ENCODE assay signal across 13 mouse cellular contexts in the genomic region with DNA sequence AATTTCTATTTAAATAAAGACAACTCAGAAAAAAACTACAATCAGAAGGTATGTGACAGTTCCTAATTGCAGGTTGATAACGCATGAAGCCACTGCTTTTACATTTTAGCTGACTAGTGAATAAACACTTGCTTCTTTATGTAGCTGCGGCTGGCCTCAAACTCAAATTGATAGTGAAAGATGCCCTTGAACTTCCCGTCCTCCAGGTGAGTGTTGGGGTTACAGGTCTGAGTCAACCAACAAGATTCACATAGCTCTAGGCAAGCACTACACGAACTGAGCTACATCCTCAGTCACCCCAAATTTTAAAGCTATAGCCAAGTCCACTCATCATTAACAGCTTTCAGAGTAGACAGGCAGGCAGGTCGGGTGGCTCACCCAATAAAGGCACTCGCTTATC.
DNase-seq lines count a peak whose midpoint lies in the region; ATAC-seq lines count a peak whose summit lies in the region.
"Had no signal": no experiment of that assay in that cellular context is flagged by ENCODE, and none has a peak within 500 bp of the region (broad histone marks: within the 10 kb centered on the region; RNA-seq: fewer than 3 reads in every experiment).

No protein-coding gene starts in this region.

- H3K4me1 ChIP-seq in heart, embryonic 13.5 days = peaks cover 54% of the 10 kb centered on the region
- peaks cover 4% of the 10 kb centered on the region; the same call in 1 of the 2 replicates for H3K4me1 ChIP-seq in hindbrain, embryonic 11.5 days (replicated peaks; ENCODE audit: control insufficient read depth, insufficient read depth, low read length)
- peaks cover 46% of the 10 kb centered on the region for H3K4me1 ChIP-seq in midbrain, embryonic 14.5 days (ENCODE audit: control insufficient read depth, insufficient read depth, low read length)

- WGBS in heart, embryonic 13.5 days = 55% methylated on average over 6 of the region's 6 CpGs
- 74% methylated on average over 6 of the region's 6 CpGs for WGBS in hindbrain, embryonic 11.5 days
- WGBS in midbrain, embryonic 14.5 days = 71% methylated on average over 6 of the region's 6 CpGs

- peak overlapping the region; percentile 85; the same call in 1 of the 2 replicates for H3K4me2 ChIP-seq in heart, embryonic 13.5 days
- peak overlapping the region; percentile 22; the same call in 1 of the 2 replicates for H3K4me2 ChIP-seq in hindbrain, embryonic 11.5 days (replicated peaks; ENCODE audit: low read depth, low read length)
- H3K4me2 ChIP-seq in midbrain, embryonic 14.5 days (ENCODE audit: low read length) = peak overlapping the region; percentile 85

- H3K27me3 ChIP-seq in heart, embryonic 13.5 days (replicated peaks) = peaks cover 18% of the 10 kb centered on the region
- H3K27me3 ChIP-seq in hindbrain, embryonic 11.5 days (ENCODE audit: control insufficient read depth, insufficient read depth, low read length) = no peaks in the 10 kb centered on the region; the same call in 1 of the 2 replicates
- H3K27me3 ChIP-seq in midbrain, embryonic 14.5 days (ENCODE audit: control insufficient read depth, insufficient read depth, low read length) = no peaks in the 10 kb centered on the region

- no peak overlapping the region for H3K27ac ChIP-seq in heart, embryonic 13.5 days (replicated peaks)
- H3K27ac ChIP-seq in hindbrain, embryonic 11.5 days (ENCODE audit: low read depth, low read length) = no peak overlapping the region
- H3K27ac ChIP-seq in midbrain, embryonic 14.5 days (replicated peaks; ENCODE audit: low read depth, low read length) = no peak overlapping the region

- no peak overlapping the region for H3K4me3 ChIP-seq in heart, embryonic 13.5 days
- H3K4me3 ChIP-seq in hindbrain, embryonic 11.5 days (ENCODE audit: low read depth, low read length) = no peak overlapping the region
- H3K4me3 ChIP-seq in midbrain, embryonic 14.5 days (replicated peaks; ENCODE audit: low read depth, low read length) = peak overlapping the region; percentile 50

- ATAC-seq in heart, embryonic 13.5 days (ENCODE audit: extremely low read depth, insufficient number of reproducible peaks, low FRiP score, low TSS enrichment) = no peak
- ATAC-seq in CD4-positive, CD25-positive, alpha-beta regulatory T cell, adult 4 months = peak; percentile 57
- no peak for ATAC-seq in hindbrain, embryonic 11.5 days (ENCODE audit: low FRiP score)
- no peak for ATAC-seq in midbrain, embryonic 14.5 days (ENCODE audit: low FRiP score, low TSS enrichment)
- no peak for ATAC-seq in monocyte, adult 5-6 weeks (replicated peaks; ENCODE audit: insufficient number of reproducible peaks, low FRiP score, low TSS enrichment, poor library complexity, severe bottlenecking)

- H3K9ac ChIP-seq in heart, embryonic 13.5 days = no peak overlapping the region
- no peak overlapping the region for H3K9ac ChIP-seq in hindbrain, embryonic 11.5 days (ENCODE audit: low read depth, low read length)
- no peak overlapping the region; the same call in 1 of the 2 replicates for H3K9ac ChIP-seq in midbrain, embryonic 14.5 days (replicated peaks; ENCODE audit: low read length)

- no peaks in the 10 kb centered on the region for H3K9me3 ChIP-seq in heart, embryonic 13.5 days
- H3K9me3 ChIP-seq in hindbrain, embryonic 11.5 days (ENCODE audit: control insufficient read depth, low read length) = no peaks in the 10 kb centered on the region
- H3K9me3 ChIP-seq in midbrain, embryonic 14.5 days (ENCODE audit: control insufficient read depth, low read length) = no peaks in the 10 kb centered on the region

- H3K36me3 ChIP-seq in heart, embryonic 13.5 days = no peaks in the 10 kb centered on the region
- no peaks in the 10 kb centered on the region for H3K36me3 ChIP-seq in hindbrain, embryonic 11.5 days (ENCODE audit: control insufficient read depth, insufficient read depth, low read length)
- H3K36me3 ChIP-seq in midbrain, embryonic 14.5 days (ENCODE audit: control insufficient read depth, insufficient read depth, low read length) = no peaks in the 10 kb centered on the region

- DNase-seq in heart, adult 9 months (ENCODE audit: low spot score in 2 of 2) = no peak
- DNase-seq in hindbrain, embryonic 11.5 days (ENCODE audit: low spot score) = no peak
- no peak for DNase-seq in midbrain, embryonic 14.5 days
- no peak for DNase-seq in gastrocnemius, adult 18-20 months (ENCODE audit: low spot score)
- no peak for DNase-seq in lung, postnatal 25 days (ENCODE audit: low spot score)
- DNase-seq: adrenal gland, adult 8-10 months; cerebellum, adult 11 months; gastrocnemius, postnatal 14 days; heart, postnatal 14 days; thymus, postnatal 4 days had no signal

Comparison
In these comparisons a context has a peak if more than half of its experiments do, and no peak if none do; other contexts are left out.
1. H3K4me2 ChIP-seq: peak in every context shown above with its lines; median percentile 85 in heart, embryonic 13.5 days; 85 in midbrain, embryonic 14.5 days; 22 in hindbrain, embryonic 11.5 days.